Mouse (Mus musculus) MN1 (cell line): Measurements from ENCODE around the gene Fzd2.

Experiments
- DNase-seq: peaks from one replicate; pipeline ENCODE4 v3.0.0-alpha.2; 2016; ENCODE audit warnings: low spot score

Gene Fzd2

DNA sequence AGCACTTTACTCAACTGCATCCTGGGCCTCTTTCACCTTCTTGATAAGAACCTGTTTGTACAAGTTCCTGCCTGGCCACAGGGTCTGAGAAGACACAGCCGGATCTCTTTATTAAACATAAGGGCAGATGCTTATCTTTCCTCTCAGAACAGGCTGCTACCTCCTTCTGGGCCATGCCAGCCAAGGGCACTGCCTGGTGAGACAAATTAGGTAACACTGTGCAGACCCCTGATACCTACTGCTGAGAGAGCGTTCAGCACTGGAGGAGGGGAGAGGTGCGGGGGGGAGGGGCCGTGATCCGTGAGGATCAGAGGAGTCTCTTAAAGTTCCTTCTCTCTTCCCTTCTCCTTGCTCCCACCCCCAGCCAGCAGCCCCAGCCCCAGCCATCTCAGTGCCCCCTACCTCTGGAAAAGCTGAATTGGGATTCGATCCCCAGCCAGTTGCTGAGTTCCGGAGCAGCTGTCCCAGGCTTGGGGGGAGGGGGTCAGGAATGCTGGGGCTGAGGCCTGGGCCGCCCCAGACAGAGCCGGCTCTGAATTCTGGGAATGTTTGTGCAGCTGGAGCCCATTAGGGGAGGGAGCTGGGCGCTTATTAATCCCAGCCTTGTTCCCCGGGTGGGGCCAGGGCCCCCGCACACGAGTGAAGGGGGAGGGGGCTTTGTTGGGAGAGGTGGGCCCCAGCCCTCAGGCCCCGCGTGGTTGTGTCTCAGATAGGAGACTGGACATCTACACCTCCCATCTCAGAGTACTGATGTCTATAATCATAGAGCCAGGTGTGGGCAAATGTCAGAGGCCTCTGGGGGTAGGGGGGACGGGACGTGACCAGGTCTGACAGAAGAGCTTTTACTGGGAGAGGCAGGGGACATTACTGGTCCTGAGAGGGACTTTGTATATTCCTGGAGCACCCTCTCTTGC is 19.9 kb downstream of the Fzd2 start:
- DNase-seq = peak; percentile 56

DNA sequence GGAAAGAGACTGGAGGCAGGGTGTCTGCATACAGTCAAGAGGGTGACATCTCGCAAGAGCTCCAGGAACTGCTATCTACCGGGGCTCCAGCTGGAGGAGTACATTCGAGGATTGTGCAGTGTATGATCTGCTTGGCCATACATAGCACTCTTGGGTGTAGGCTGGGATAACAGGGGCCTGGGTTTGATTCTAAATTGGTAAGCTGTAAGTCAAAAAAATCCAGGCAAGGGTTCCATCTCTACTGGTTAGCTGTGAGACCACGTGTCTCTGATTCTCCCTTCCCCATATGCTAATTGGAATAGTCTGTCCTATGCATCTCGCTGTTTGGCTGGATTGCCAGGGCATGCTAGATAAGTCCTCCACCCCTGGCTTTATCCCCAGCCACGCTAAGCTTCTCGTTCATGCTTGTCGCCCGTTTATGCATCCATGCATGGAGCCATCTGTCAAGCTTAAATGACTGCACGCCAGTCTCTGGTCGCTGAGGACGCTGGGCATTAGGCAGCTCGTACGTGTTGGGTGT is 20.8 kb downstream of the Fzd2 start:
- peak; percentile 59 for DNase-seq

DNA sequence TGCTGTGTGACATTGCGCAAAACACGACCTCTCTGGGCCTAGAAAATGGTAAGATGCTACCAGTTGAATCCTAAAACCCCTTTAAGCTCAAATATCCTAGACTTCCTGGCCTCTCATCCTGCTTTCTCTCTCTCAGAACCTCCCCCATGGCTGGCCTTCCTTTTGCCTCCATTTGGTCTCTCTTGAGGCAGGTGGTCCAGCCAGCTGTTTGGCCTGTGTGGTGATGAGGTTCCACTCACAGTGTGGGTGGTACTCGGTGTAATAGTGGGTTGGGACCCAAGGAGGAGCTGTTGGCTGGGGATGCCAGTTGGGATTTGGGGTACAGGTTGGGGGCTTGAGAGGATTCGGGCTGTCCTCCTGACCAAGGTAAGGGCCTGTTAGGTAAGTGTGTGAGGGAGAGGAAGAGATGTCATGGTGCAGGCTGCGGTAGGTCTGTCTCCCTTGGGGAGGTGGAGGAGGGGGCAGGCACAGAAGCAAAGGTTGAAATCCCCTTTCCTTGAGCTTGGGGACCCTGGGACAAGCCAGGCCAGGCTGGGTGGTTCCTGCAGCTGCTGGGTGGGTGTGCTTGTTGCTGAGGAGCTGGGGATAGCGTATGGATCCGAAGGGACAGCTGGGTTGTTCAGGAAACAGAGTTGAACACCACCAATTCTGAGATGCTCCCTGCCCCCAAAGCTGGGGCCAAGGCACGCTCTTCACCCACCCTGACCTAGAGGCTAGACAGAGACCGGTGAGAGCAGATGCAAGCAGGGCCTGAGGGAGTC is 23.2 kb downstream of the Fzd2 start:
- no peak for DNase-seq

DNA sequence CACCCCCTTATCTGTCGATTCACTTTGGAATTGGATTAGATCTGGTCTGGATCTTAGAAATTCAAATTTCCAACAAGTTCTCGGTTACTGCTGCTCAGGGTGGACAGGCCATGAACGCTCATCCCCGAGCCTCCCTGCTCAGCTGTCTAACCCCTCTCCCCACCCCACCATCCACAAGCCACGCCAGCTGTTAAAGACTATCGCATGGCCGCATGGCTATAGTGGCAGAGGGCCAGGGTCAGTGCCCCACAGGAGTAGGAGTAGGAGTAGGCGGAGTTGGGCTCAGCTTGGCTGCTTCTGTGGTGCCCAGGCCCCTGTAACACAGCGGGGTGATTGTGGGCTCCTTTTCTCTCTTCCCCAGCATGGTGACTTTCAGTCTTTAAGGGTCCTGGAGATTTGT is 24.3 kb downstream of the Fzd2 start:
- no peak for DNase-seq

DNA sequence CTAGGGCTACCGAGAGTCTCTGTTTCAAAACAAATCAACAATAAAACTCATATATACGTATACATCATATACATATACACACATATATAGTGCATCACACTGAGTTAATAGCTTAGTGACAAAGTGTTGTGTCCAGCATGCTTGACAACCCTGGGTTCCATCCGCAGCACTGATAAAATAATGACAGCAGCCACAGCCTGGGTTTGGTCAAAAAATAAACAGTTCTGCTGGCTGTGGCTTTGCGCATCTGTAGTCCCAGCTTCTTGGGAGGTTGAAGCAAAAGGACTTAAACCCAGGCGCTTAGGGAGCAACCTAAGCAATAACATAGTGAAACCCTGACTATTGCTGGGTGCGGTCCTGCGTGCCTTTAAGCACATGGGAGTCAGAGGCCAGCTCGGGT is 25.2 kb downstream of the Fzd2 start:
- DNase-seq = no peak

DNA sequence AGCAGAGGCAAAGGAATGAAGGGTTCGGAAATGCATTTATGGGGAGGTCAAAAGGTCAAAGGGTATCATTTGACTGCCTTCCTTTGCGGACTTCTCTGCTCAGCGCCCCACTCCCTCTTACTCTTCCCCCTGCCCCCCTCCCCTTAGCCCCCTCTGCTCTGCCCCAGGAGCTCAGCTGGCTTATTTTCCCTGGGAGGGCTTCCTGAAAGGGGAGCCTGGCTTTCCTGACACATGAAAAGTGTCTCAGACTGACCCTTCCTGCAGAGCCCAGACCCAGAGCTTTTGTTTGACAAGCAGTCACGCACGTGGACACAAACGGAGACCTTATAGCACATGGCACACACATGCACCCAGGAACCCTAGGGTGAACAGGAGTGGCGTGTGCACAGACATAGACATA is 26.5 kb downstream of the Fzd2 start:
- no peak for DNase-seq

DNA sequence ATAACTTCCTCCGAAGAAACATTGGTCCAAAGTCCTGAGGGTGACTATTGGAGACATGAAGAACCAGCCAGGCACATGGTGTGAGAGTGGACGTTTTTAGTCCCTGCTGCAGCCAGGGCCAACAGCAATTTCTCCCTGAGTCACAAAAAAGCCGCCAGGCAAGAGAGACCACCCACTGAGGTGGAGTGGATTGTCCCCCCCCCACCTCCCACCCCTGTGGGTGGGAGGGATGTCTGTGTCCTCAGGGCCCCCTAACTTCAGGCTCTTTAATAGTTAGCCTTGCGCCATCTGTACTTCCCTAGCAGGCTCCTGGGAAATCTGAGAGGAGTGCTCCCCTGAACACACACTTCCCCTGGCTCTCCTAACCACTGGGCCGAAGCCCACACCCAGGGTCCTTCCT is 27.0 kb downstream of the Fzd2 start:
- DNase-seq = no peak

DNA sequence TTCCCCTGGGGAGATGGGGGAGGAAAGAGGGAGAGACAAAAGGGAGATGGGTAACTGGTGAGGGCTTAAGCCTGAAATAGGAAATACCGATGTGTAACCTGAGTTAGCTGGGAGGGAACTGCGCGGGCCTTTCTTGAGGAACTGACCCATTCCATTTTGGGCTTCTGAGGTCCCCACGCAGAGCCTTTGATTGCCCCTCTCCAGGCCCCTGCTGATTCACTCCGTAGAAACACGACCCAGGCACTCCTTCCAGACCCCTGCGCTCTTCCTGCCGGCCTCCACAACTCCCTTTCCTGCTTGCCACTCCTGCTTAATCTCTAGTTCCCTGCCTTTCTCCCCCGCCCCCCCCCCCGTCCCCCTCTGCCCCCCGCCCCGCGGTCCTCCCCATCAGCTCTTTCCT is 28.5 kb downstream of the Fzd2 start:
- DNase-seq = no peak

DNA sequence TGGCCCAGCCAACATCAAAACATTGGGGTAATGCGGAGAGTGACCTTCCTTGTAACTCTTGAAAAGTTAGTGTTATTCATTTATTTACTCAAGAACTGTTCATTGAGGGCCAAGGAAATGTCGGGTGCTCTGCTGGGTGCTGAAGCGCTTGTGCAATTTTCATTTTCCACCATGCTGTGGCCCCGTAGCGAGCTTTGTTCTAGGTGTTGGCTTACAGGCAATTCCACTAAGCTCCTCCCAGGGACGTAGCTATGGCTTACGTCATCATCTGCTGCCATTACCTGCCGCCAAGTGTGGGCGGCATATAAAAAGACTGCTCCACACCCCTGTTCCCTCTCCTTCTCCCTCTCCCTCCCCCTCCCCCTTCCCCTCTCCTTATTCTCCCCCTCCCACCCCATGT is 29.2 kb downstream of the Fzd2 start:
- no peak for DNase-seq

DNA sequence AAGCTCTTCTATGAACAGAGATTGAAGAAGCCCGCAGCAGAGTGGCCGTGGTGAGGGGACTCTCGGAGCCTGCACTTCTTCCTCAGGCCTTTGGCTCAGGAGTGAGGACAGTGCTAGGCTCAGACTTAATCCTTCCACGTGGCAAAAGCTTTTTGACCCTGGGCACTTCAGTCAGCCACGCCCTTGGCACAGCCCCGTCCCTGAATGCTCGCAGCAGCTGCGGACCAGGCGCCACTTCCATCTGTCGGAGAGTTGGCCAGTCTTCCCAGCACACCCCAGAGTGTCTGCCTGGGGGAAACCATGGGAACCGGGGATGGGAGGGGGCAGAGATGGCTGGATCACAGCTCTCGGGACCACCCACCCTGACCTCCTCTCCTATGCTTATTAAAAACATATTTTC is 32.7 kb downstream of the Fzd2 start:
- peak; percentile 27 for DNase-seq

DNA sequence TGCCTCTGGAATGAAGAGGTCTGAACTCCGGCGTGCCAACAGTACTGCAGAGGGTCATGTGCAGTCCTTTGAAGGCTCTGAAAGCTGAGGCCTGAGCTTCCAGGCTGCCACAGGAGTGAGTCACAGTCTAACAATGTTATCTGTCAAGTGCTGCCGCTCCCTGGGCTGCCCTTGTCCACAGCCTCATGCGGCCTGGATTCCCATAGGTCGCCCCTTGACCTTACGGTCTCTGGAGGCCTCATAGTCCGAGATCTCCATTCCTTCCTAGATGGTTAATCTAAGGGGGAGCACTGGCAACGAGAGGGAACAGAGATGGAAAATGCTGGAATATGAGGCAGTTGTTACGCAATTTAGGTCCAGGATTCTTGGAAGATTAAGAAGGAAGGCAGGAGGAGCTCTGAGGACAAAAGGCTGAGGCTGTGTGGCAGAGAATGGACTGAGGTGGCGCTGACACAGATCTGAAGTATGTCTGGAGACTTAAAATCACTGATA is 39.7 kb downstream of the Fzd2 start:
- peak; percentile 71 for DNase-seq

DNA sequence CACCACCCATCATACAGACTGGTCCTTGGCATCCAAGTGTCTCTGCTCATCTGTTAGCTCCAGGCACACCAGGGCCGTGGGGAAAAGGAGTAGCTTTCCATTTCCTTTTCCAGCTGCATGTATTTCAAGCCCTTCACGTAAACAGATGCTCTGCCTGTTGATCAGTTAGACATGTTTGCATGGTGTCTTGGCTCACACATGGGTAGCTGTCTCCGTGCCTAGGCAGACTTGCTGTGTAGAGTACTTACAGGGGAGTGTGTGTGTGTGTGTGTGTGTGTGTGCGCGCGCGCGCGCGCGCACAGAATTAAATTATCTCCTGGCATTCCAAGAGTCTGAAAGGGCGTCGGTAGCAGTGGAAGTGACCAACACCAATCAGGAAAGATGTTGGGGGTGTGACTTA is 42.0 kb downstream of the Fzd2 start:
- no peak for DNase-seq

DNA sequence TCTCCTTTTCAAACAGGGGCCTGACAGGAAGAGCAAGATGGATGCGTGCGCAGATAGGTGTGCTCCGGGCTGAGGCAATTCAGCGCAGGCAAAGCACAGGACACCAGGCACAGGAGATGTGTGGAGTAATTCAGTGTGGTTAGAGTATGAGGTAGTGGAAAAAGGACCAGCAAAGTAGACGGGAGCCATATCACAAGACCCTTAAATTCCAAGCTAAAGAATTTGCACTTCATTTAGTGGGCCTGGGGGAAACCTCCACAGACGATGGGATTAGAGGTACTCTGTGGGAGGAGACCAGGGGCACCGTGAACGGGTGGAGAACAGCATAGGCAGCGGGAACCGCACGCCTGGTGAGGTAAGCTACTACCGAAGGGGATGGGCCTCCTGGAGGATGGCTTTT is 43.7 kb downstream of the Fzd2 start:
- no peak for DNase-seq

DNA sequence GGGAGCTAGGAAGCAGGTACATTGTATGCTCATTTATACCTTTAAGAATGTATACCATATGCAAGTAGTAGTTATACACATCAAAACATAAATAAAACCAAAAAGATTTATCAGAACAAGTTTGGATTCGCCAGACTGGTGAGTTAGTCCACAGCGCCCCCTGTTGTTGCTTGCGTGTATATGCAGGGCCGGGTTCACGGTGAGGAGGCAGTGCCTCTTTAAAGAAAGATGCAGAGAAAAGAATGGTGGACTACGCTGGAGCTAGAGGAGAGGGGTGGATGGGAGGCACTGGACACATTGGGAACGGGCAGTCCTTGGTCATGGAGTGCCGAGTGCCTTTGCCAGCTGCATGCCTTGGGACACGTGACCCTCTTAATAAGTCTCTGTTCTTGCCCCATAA is 47.2 kb downstream of the Fzd2 start:
- DNase-seq = peak; percentile 75

DNA sequence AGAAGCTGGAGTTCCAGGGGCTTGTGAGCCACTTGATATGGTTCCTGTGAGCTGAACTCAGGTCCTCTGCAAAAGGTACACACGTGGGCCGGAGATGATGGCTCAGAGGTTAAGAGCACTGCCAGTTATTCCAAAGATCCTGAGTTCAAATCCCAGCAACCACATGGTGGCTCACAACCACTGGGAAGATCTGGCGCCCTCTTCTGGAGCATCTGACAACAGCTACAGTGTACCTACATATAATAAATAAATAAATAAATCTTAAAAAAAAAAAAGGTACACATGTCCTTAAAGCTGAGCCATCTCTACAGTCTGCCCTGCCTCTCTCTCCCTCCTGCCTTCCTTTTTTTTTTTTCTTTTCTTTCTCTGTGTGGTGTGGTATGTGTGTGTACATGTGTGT is 48.6 kb downstream of the Fzd2 start:
- peak; percentile 26 for DNase-seq

DNA sequence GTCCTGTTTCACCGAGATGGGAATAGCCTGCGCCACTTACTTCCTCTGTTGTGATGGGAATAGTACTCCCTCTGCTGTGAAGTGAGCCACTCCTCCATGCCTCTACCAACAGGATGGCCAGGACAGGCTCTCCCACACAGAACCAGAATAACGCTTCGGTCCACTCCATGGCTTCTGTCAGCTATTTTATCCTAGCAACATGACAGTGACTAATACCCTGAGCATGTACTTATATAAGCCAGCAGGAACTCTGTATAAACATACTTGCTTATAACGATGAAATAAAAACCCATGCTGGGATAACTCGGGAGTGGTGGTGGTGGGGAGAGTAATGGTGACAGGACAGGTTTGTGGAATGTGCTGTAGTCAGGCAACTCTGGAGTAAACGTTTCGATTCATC is 51.7 kb downstream of the Fzd2 start:
- DNase-seq = no peak

DNA sequence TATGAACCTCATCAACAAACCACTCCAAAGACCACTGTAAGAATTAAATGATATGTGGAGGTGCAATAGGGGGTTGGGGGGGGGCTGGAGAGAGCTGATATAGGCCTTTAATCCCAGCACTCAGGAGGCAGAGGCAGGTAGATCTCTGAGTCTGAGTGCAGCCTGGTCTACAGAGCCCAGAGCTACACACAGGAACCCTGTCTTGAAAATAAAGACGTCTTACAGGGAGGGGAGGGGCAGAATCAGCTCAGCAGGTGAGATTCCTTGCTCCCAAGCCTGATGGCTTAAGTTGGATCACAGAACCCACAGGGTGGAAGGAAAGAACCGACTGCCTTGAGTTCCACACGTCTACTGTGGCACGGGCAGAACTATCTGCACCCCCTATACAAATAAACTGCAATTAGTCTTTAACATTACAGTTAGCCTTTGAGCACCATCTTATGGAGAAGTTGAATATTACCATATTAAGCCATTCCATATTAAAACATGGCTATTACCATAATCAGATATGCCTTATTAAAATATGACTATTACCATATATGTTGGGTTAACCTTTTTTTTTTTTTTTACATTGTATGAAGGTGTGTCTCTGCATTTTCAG is 52.2 kb downstream of the Fzd2 start:
- DNase-seq = peak; percentile 55

DNA sequence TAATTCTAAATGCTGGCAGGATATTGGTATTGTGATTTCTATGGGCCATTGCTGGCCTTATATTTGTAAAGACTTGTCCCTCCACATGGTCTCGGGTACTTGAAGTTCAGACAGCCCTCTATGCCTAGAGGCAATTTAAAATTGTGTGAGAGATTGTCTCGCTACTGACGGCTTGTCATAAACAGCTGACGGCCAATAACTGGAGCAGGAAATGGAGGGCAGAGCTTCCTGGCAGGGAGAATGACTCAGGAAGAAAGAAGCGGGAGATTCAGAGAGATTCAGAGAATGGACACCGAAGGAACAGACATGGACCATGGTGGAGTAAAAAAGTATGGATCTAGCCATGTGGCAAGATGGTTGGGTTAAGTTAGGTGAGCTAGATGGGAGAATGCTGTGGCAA is 52.7 kb downstream of the Fzd2 start:
- DNase-seq = no peak
